Mouse (Mus musculus) olfactory bulb, adult 2 months (tissue): ENCODE measurements around the gene Abcc4.

Experiments used
- CTCF ChIP-seq: fragments of 200-500 bp; IDR thresholded peaks from 2 replicates; pipeline ENCODE4 v1.5.1; 2012; ENCODE audit warnings: low read depth, mild to moderate bottlenecking, low read length, moderate library complexity; ENCODE audit not compliant: insufficient read depth
- POLR2A ChIP-seq: fragments of 200-500 bp; IDR thresholded peaks from 2 replicates; pipeline ENCODE4 v1.6.1; 2012; ENCODE audit warnings: mild to moderate bottlenecking, low read depth, low read length, moderate library complexity; ENCODE audit not compliant: insufficient read depth

DNA sequence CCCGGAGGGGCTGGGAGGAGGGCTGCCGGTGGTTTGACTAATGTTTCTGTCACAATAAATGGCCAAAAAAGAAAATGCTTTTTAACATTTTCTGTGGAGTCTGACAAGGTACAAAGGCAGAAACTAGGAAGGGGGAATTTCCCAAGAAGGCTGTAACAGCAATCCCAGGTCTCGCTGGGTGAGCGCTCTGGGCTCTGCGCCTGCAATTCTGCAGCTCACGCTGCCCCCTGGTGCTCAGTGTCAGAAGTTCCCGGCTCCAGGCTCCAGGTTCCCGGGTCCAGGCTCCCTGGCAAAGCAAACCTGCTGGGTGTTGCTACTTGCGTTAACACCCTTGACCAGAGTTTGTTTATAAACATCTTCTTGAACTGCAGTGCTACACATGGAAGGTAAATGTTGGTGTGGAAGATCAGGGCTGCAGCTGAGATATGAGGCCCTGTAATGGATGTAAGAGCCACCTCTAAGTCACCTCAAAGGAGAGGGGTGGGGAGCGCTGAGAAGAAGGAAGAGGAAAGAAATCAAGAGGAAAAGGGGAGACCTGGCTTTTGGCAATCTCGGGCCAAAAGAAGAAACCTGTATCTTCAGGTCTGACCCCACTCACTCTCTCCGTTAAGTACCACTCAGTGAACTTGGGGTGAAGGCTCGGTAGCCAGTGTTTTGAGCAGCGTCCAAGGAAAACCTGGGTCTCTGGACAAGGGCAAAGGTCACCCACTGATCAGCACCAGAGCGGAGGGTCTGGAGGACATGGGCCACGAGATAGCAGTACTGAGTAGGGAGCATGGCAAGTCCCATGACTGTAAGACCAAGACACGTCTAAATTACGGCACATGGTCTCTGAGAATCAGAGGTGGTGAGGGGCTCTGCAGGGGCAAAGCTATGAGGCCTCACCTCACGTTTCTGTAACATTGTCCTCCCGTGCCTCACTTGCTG is 114.3 kb downstream of the Abcc4 start:
- TF ChIP-seq CTCF: peak; percentile 88
- TF ChIP-seq POLR2A: no peak
